Mouse (Mus musculus) adipocyte (in vitro differentiated cells): Measurements from ENCODE around the gene Utp11.
A peak's percentile ranks its signal among the peaks of the same experiment; 100 is the strongest.

ENCODE experiments used
- DNase-seq: peaks from one replicate; pipeline ENCODE4 v3.0.0-alpha.2; 2016; ENCODE audit warnings: low spot score

Utp11 gene

DNA sequence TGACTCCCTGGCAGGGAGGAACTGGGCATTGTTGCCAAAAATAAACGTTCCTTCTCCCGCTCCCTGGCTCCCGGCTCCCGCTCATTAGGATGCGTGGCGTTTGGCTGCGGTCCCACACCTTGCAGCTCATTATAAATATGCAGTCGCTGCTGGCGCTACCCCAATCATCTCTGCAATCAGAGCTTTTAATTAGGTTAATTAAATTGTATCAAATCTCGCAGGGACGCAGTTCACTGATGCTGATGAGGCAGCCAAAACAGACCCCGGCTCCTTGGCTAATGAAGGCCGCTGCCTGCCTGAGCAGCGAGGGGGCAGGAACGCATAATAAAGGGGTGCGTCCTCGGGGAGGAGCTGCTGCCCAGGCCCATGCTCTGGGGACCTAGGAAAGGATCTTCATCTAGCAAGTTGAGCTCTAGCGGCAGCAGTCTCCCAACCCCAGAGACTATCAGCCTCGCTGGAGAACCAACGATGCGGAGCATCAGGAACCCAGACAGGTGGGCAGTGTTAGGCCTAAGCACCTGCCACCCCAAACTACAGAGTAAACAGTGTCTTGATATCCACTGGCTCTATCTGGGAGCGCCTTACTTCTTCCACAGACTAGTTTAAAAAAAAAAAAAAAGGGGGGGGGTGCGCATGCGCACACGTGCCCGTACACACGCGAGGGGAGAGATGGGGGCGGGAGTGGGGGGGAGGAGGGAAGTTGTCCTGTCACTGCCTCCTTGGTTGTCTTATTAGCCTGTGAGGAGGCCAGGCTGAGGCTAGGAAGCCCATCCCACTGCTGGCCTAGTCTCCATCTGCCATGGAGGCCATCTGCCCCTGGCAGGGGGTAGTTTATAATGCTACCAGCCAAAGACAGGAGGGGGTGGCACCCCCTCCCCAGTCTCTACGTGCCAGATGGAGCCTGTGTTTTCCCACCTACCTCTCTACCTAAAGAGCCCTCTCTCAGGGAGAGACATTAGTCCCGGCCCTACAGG, 20.8 kb downstream of the Utp11 start:
- DNase-seq: no peak

GRCm38 (mm10) chr4:124671583-124671982, 21.8 kb downstream of the Utp11 start:
- DNase-seq: no peak

GRCm38 (mm10) chr4:124670232-124670631, 23.2 kb downstream of the Utp11 start:
- DNase-seq: peak; percentile 18

DNA sequence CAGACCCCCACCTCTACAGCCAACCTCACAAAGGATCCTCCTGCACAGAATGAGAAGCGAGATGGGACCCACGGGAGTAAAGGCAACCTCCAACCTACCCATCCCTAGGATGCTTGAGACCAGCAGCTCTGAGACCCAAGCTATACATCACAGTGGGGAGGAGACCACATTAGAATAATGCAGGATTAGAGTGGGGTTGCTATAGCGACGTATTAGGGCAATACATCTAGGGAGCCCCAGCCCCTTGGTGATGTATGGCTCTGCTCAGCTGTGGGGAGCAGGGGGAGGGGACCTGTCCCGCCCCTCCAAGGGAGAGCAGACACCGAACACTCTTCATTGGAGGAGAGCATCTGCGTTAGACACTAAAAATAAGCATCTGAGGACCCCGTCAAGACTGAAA, 25.3 kb downstream of the Utp11 start:
- DNase-seq: no peak

DNA sequence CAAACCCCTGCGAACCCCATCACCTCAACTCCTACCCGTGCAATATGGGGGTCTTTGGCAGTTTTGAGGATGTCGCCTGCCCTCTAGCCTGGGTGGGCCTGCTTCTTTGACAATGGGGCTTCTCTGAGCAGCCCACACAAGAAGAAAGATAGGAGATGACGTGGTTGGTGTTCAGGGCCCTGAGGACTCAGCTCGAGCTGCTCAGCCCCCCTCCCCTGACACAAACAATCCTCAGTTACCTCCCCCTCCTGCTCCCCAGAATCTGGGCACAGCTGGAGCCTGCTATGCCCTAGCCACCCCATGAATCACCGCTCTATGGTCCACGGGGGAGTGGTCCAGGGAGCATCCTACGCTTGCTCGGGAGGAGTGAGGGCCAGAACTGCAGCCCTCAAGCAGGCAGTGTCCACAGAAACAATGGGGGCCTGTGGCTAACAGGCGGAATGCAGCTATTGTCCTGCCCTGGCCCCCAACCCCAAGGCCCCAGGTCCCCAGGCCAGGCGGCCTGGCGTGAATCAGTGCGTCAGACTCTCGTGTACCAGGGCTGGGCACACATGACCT, 25.8 kb downstream of the Utp11 start:
- DNase-seq: no peak

GRCm38 (mm10) chr4:124664604-124665003, 28.8 kb downstream of the Utp11 start:
- DNase-seq: no peak

GRCm38 (mm10) chr4:124664185-124664584, 29.2 kb downstream of the Utp11 start:
- DNase-seq: no peak

DNA sequence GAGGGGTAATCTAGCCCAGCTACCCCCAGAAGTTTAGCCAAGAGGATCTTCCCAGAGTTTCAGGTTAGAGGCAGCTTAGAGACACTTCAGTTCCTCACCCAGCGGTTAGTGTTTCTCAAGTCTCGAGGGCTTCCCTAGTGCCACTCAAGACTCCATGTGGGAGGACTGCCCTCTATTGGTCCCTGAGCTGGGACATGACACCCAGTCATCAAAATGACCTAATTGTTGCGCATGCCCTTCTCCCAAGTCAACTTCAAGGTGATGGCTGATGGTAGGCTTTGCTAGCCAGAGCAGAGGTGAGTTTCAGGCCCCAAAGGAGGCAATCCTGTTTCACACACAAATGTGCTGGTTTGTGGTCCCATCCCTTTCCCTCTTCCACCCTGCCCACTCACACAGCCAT, 30.4 kb downstream of the Utp11 start:
- peak; percentile 35 for DNase-seq

- DNase-seq: no peak
Measured at GRCm38 (mm10) chr4:124660603-124661002, 32.8 kb downstream of the Utp11 start.

DNA sequence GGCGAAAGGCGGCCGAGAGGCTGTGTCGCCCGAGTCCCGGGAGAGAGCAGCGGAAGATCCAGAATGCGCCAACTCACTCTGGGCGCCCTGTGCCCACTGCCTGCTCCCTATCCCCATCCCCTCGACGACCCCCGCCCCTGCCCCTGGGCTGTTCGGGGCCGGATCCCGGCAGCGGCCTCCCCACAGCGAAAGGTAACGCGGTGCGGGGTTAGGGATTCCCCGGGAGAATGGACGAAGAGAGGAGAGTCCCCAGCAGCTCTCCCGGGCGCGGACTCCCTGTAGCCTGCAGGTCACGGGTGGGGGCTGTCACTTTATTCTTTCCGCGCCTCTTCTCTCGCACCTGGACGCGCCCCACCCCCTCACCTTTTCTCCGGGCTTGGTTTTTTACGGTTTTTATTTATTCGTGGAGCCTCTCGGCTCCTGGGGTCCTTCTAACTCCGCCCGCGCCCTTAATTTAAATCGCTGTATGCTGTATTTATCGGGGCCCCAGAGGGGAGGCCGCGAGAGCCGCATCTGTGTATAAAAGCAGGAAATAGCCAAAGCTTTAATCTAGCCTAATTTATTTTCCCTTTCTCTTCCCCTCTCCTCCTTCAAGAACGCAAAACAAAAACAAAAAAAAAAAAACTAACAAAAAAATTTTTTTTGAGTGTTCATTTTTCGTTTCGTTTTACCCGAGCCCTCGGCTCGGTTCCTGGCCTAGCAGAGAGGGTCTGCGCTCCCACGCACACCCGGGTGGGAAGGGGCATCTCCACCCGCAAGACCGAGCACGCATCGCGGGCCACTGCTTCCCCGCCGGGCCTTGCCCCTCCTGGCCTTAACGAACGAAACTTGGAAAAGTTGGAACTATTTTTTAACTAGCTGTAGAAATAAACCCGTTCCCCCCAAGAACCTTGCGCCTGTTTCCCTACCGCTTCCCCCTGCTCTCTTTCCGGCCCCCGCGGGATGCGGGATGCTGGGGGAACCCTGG, 33.9 kb downstream of the Utp11 start:
- no peak for DNase-seq

DNA sequence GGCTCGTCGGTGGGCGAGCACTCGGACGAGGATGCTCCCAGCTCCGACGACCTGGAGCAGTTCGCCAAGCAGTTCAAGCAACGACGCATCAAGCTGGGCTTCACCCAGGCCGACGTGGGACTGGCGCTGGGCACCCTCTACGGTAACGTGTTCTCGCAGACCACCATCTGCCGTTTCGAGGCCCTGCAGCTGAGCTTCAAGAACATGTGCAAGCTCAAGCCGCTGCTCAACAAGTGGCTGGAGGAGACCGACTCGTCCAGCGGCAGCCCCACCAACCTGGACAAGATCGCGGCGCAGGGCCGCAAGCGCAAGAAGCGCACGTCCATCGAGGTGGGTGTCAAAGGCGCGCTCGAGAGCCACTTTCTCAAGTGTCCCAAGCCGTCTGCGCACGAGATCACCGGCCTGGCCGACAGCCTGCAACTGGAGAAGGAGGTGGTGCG, 35.0 kb downstream of the Utp11 start:
- no peak for DNase-seq

- no peak for DNase-seq
Measured at GRCm38 (mm10) chr4:124657781-124658180, 35.6 kb downstream of the Utp11 start.

DNA sequence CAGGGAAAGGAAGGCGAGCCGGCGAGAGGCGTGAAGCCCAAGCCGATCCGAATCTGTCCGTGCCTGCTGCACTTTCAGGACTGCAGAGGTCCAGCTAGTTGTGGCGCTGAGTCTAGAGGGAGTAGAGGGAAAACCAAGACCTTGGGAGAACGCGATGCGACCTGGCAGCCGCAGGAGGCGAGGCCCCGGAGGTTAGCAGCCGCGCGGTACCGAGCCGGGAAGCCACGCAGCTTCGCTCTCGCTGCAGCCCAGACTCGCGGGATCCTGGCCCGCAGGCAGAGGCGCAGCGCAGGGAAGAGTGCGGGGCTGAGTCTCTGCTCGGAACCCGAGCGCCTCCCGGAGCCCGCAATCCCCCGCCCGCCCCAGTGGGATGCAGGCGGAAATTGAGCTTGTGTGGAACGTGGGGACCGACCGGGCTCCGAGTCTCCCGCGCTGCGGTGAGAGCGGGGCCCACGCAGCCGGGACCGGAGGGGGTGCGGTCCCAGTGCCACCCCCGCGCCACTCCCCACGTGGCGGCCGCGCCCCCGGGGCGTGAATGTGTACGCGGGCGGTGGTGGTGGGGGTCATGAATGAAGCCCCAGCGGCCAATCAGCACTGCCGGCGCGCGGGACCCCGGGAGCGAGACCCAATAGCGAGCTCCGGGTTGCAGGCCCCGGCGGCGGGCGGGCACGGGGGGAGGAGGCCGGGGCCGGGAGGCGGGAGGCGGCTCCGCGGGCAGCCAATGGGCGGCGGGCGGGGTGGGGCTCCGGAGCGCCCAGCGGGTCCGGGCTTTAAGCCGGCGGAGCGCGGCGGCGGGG, 36.3 kb downstream of the Utp11 start:
- no peak for DNase-seq

- DNase-seq: no peak
Measured at GRCm38 (mm10) chr4:124656518-124656853, 36.9 kb downstream of the Utp11 start, which contains the start of gene Pou3f1. Pou3f1 (plus strand) TSS chr4:124656807.

DNA sequence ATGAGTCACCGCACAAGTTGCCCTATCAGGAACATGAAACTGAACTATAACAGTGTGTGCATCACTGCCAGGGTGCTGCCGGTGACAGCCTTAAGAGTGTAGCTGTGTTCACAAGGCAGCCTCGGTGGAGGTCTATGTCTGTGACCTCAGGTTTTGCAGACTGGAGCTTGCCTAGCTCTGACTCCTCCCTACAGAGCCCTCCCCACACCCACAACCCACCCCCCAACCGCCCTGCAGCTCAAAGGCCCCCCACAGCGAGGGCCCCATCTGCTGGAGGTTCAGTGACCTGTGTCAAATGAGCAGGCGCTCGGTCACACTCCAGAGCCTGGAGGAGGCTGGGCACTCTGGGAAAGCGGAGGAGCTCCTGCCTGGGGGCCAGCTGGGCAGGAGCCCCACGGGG, 40.5 kb downstream of the Utp11 start:
- DNase-seq: no peak

DNA sequence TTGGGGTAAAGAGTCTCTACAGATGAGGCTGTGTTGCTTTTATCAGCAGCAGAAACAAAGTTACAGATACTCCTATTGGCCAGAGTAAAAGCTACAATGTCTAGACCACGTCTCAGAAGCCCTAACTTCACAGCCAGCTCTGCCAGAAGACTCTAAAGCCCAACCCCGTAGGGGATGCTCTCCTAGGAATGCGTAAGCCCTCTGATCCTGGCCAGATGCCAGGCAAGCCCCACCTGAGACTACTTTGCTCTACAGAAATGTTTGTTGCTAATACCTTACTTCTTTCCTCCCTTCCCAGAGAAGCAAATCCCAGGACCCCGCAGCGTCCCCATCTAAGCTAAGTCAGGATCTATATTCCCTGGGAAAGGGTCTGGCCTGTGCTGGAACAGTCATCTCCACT, 45.5 kb downstream of the Utp11 start:
- no peak for DNase-seq

DNA sequence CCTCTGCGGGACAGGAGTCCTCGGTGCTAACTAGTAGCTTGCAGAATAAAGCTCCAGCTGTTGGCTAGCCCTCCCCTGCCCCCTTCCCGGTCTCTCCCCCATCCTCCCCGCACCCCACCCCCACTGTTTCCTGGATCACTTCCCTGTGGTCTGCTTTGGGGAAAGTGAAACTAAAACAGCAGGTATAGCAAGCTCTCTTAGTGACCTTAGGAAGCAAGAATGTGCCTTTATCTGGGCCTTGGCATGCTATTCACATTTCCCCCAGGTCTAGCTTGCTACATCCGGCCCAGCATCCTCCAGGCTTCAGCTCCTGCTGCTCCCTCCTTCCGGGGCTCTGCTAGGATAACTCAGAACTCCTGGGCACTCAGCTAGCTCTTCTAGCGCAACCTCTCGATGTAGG, 46.8 kb downstream of the Utp11 start:
- no peak for DNase-seq

DNA sequence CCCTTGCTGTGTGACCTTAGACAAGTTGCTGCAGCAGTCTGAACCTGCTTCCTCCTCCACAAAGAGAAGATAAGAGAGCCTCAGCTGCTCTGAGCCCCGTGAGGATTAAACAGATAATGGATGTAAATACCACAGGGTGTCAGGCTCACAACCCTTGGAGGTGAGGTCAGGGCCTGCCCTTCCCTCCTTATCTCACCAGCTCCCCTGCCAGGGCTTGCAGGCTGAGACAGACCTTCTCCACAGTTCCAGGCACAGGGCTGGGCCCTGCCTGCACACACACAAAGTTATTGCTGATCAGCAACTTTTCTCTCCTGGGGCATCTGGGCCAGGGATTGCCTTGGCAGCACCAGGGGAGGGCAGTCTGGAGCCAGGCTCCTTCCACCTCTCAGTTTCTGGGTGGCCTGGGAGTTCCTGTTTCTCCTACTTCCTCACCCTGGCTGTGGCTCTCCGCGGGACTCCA, 48.4 kb downstream of the Utp11 start:
- DNase-seq: peak; percentile 16

GRCm38 (mm10) chr4:124643859-124644258, 49.5 kb downstream of the Utp11 start:
- DNase-seq: no peak

DNA sequence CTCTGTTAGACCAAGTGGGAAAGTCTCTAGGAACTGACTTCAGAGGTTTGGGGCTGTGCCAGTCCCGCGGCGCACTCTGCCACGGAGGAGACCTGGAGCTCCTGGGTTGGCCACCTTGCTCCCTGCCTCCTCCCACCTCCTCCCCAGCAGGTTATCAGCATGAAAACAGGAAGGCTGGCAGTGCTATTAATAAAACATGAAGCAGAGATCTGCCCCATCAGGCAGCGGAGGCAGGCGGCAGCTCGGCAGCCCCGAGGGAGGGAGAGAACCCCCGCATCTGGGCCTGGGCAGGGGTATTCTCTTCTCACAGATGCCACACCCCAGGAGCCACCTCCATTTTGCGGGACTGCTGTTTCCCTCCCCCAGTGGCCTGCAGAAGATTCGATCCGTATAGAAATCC, 53.7 kb downstream of the Utp11 start:
- no peak for DNase-seq

- no peak for DNase-seq
Measured at GRCm38 (mm10) chr4:124633281-124633680, 60.1 kb downstream of the Utp11 start.
